ENCODE assay signal across 8 mouse cellular contexts in the genomic region with DNA sequence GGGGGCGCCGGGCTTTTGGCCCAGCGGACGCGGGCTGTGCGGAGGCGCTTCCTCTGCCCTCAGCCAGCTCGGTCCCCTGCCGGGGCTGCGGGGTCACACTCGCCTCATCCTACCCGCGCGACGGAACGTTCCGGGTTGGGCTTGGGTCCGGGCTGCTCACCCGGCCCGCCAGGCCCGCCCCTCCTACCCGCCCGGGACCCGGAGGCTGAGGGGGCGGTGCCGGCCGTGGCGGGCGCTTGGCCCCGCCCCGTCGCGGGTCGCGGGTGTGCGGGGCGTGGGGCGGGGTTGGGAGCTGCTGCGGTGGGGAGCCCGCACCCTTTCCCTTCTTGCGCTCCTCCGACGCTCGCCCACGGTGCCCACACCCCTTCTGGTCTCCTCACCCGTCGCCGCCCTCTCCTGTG. TPM values are rescaled to one million over a fixed set of nuclear protein-coding genes. Genes with fewer than 3 reads are reported as not detected.
DNase-seq lines count a peak whose midpoint lies in the region; ATAC-seq lines count a peak whose summit lies in the region.

No protein-coding gene starts in this region.

- peak overlapping the region; percentile 76 for H3K4me2 ChIP-seq in kidney, embryonic 14.5 days (replicated peaks; ENCODE audit: low read depth, low read length)

- H3K4me1 ChIP-seq in kidney, embryonic 14.5 days (ENCODE audit: control insufficient read depth, insufficient read depth, low read length): 0 out of 2 replicates have a peak, but pooled peaks cover 4% of the 10 kb centered on the region
- peaks cover 18% of the 10 kb centered on the region for H3K4me1 ChIP-seq in forebrain, embryonic 10.5 days

- ATAC-seq in kidney, embryonic 14.5 days (ENCODE audit: low FRiP score, low TSS enrichment): peak; percentile 81

- no peaks in the 10 kb centered on the region for H3K9me3 ChIP-seq in kidney, embryonic 14.5 days (ENCODE audit: control insufficient read depth, low read length)
- no peaks in the 10 kb centered on the region for H3K9me3 ChIP-seq in forebrain, embryonic 10.5 days

- H3K36me3 ChIP-seq in kidney, embryonic 14.5 days (ENCODE audit: control insufficient read depth, insufficient read depth, low read length): no peaks in the 10 kb centered on the region
- no peaks in the 10 kb centered on the region for H3K36me3 ChIP-seq in forebrain, embryonic 10.5 days (replicated peaks)

- no peak for DNase-seq in kidney, adult 18-20 months
- DNase-seq in R1 (ENCODE audit: low read depth, low spot score): peak; percentile 51
- no peak for DNase-seq in forebrain, embryonic 10.5 days (ENCODE audit: extremely low spot score, low spot score)
- peak; percentile 50 to 79 for DNase-seq in kidney, postnatal 25 days
- DNase-seq in mesoderm, embryonic 11.5 days (ENCODE audit: low read depth, low spot score): peak; percentile 52
- DNase-seq in left cerebral cortex, adult 8-10 months (ENCODE audit: low spot score in 2 of 2): no peak
- DNase-seq in left cerebral cortex, postnatal 36 days (ENCODE audit: low spot score in 2 of 2): no peak

- intact Hi-C loops in left cerebral cortex, postnatal 36 days (cut with DNase I): no loop called here

- peak overlapping the region; percentile 87 for H3K9ac ChIP-seq in kidney, embryonic 14.5 days (ENCODE audit: low read depth, low read length)

- under 1% methylated on average over 30 of the region's 48 CpGs for WGBS in kidney, embryonic 14.5 days
- under 1% methylated on average over 42 of the region's 48 CpGs for WGBS in forebrain, embryonic 10.5 days

- no peaks in the 10 kb centered on the region for H3K27me3 ChIP-seq in kidney, embryonic 14.5 days (ENCODE audit: control insufficient read depth, insufficient read depth, low read length)
- peaks cover 15% of the 10 kb centered on the region for H3K27me3 ChIP-seq in forebrain, embryonic 10.5 days (ENCODE audit: poor library complexity, severe bottlenecking)

- peak overlapping the region; percentile 68 for H3K27ac ChIP-seq in kidney, embryonic 14.5 days (ENCODE audit: low read depth, low read length)
- H3K27ac ChIP-seq in forebrain, embryonic 10.5 days: peak overlapping the region; percentile 95

- peak overlapping the region; percentile 91 for H3K4me3 ChIP-seq in kidney, embryonic 14.5 days (ENCODE audit: low read length)
- H3K4me3 ChIP-seq in forebrain, embryonic 10.5 days: peak overlapping the region; percentile 85

RNA-seq across cellular contexts. Expression of gene A930002H24Rik, which starts 0.6 kb away (rescaled TPM):
- polyA plus RNA-seq in kidney, embryonic 14.5 days (2014; fragmentation: Nextera tagmentation; extraction: Ambion mirVana): 3.8 and 4.1 TPM in 2 replicates
- polyA plus RNA-seq in forebrain, embryonic 10.5 days (2016; fragmentation: Nextera tagmentation; extraction: Ambion mirVana): 1.8 and 1.9 TPM in 2 replicates
- total RNA-seq in left cerebral cortex, adult 8-10 months (2022): 1 to 10 TPM in 1 of 4 experiments, not detected in 3; 1.1 TPM
- total RNA-seq in left cerebral cortex, postnatal 36 days (2021): under 1 TPM in 1 of 2 experiments, not detected in 1; 0.74 TPM

RNA-seq across cellular contexts. Expression of gene Fer, which starts 1.3 kb away (rescaled TPM):
- polyA plus RNA-seq in kidney, embryonic 14.5 days (2014; fragmentation: Nextera tagmentation; extraction: Ambion mirVana): 25.3 and 34.1 TPM in 2 replicates
- polyA plus RNA-seq in forebrain, embryonic 10.5 days (2016; fragmentation: Nextera tagmentation; extraction: Ambion mirVana): 27.1 and 31.4 TPM in 2 replicates
- total RNA-seq in left cerebral cortex, adult 8-10 months (2022): 10 to 100 TPM; 30.3 to 33.7 (median 30.9) TPM
- 10 to 100 TPM; 28.5 to 30.6 TPM for total RNA-seq in left cerebral cortex, postnatal 36 days (2021)

Comparison
In these comparisons a context has a peak if more than half of its experiments do, and no peak if none do; other contexts are left out.
1. DNase-seq: peak in R1 (single experiment), kidney, postnatal 25 days (2 of 2) and mesoderm, embryonic 11.5 days (single experiment); none in kidney, adult 18-20 months (single experiment), forebrain, embryonic 10.5 days (single experiment), left cerebral cortex, adult 8-10 months (0 of 2) and left cerebral cortex, postnatal 36 days (0 of 2).